Mouse (Mus musculus) hindbrain, embryonic 12.5 days (tissue): ENCODE measurements around the gene Gm49378. TPM values are rescaled to one million over a fixed set of nuclear protein-coding genes. Genes with fewer than 3 reads are reported as not detected.

Experiments used
- ATAC-seq: fragments of 200-750 bp; cut with Nextera tagmentation; 2 replicates; pipeline ENCODE4 v1.8.0; 2017; ENCODE audit warnings: moderate TSS enrichment; ENCODE audit not compliant: low FRiP score
- H3K27ac ChIP-seq: fragments of 300-500 bp; sonication (generic); 2 replicates; pipeline ENCODE4 v1.5.1; 2016; ENCODE audit warnings: mild to moderate bottlenecking
- H3K27me3 ChIP-seq: fragments of 300-500 bp; sonication (generic); 2 replicates; pipeline ENCODE4 v1.6.1; 2016; ENCODE audit warnings: mild to moderate bottlenecking
- H3K36me3 ChIP-seq: fragments of 300-500 bp; sonication (generic); 2 replicates; pipeline ENCODE4 v1.6.1; 2016; ENCODE audit warnings: mild to moderate bottlenecking
- H3K4me1 ChIP-seq: fragments of 300-500 bp; sonication (generic); 2 replicates; pipeline ENCODE4 v1.6.1; 2016
- H3K4me2 ChIP-seq: fragments of 300-500 bp; sonication (generic); replicated peaks from 2 replicates; pipeline ENCODE4 v1.6.1; 2016; ENCODE audit warnings: mild to moderate bottlenecking
- H3K4me3 ChIP-seq: fragments of 300-500 bp; sonication (generic); 2 replicates; pipeline ENCODE4 v1.5.1; 2016; ENCODE audit warnings: mild to moderate bottlenecking
- H3K9ac ChIP-seq: fragments of 300-500 bp; sonication (generic); 2 replicates; pipeline ENCODE4 v1.6.1; 2016; ENCODE audit warnings: mild to moderate bottlenecking, moderate library complexity
- H3K9me3 ChIP-seq: fragments of 300-500 bp; sonication (generic); replicated peaks from 2 replicates; pipeline ENCODE4 v1.6.1; 2016; ENCODE audit warnings: mild to moderate bottlenecking
- WGBS: fragments of 180-500 bp; shearing (Covaris S2); methylation state at CpG from one replicate; pipeline ENCODE4 v1.1.7; 2016; 5-methylcytosine and 5-hydroxymethylcytosine counted together
- polyA plus RNA-seq: library from polyadenylated mRNA; unstranded; fragments of >200 nt; fragmentation: Nextera tagmentation; extraction: Ambion mirVana; gene quantifications from 2 replicates; pipeline ENCODE4 v1.2.1, GENCODE M21; 2016

The Gm49378 gene
- polyA plus RNA-seq, 1 experiment from 2014 or later = 3.2 TPM

DNA sequence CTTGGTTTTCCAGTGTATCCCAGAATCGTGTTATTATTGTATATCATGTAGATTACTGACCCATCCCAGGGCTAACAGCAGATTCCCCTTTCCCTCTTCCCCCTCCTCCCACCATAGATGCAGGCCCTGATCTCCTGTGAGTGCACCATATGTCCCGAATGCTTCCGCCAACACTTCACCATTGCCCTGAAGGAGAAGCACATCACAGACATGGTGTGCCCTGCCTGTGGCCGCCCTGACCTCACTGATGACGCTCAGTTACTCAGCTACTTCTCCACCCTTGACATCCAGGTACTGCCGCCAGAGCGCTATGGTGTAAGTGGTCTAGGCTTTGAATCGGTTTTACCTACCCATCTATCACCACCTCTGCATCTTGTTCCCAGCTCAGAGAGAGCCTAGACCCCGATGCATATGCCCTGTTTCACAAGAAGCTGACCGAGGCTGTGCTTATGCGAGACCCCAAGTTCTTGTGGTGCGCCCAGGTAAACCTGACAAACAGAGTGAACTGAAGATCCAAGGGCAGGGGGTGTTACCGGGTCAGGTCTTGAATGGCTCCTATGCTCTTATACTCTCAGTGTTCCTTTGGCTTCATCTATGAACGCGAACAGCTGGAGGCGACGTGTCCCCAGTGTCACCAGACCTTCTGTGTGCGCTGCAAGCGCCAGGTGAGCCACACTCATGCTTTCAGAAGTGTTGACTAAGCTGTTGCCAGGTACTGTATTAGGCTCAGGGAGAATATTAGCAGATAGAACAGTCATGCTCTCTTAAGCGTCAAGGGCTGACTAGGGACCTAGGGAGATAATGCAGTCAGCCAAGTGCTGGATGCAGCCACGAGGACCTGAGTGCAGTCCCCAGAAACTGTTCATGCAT lies 38.9 kb downstream of the Gm49378 start:
- Histone ChIP-seq H3K36me3 (peaks cover 89% of the 10 kb centered on the region), H3K9ac (no peak overlapping the region), H3K27me3 (no peaks in the 10 kb centered on the region), H3K9me3 (no peaks in the 10 kb centered on the region), H3K4me1 (peaks cover 5% of the 10 kb centered on the region), H3K4me3 (no peak overlapping the region), H3K27ac (no peak overlapping the region), H3K4me2 (no peak overlapping the region)
- ATAC-seq = no peak
- 94% methylated on average over 21 of the region's 21 CpGs for WGBS

GRCm38 (mm10) chr14:55596036-55596690 lies 41.5 kb downstream of the Gm49378 start:
- no peak for ATAC-seq
- peaks cover 65% of the 10 kb centered on the region for H3K36me3 ChIP-seq

DNA sequence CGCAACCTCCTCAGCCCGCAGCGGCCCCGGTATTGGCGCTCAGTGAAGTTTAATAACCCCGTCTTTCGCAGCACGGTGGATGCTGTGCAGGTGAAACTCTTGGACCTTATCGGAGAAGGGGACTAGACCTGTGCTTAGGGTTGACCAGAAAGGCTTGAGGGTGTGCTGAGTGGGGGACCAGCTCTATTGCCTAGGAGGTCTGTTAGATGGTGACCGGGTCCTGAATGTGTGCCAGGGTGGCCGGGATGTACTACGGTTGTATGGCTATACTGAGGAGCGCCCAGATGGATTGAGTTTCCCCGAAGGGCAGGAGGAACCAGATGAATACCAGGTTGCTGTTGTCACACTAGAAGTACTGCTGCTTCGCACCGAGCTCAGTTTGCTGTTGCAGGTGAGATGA lies 45.5 kb downstream of the Gm49378 start:
- Histone ChIP-seq H3K9ac (peak overlapping the region; percentile 92), H3K4me3 (peak overlapping the region; percentile 91), H3K4me2 (peak overlapping the region; percentile 98), H3K4me1 (peaks cover 27% of the 10 kb centered on the region), H3K36me3 (peaks cover 40% of the 10 kb centered on the region), H3K27me3 (no peaks in the 10 kb centered on the region), H3K9me3 (no peaks in the 10 kb centered on the region), H3K27ac (peak overlapping the region; percentile 95; the same call in 1 of the 2 replicates)
- ATAC-seq = no peak
- WGBS = 5% methylated on average over 16 of the region's 16 CpGs

More at GRCm38 (mm10) chr14:55596036-55596690, 41.5 kb downstream of the Gm49378 start:
- Histone ChIP-seq H3K9ac (no peak overlapping the region), H3K27ac (no peak overlapping the region), H3K4me3 (no peak overlapping the region), H3K4me2 (no peak overlapping the region), H3K27me3 (no peaks in the 10 kb centered on the region), H3K9me3 (no peaks in the 10 kb centered on the region), H3K4me1 (peaks cover 19% of the 10 kb centered on the region)
- 77% methylated on average over 13 of the region's 13 CpGs for WGBS

- WGBS = under 1% methylated on average over 33 of the region's 33 CpGs
- peaks cover 36% of the 10 kb centered on the region for H3K36me3 ChIP-seq
Measured at GRCm38 (mm10) chr14:55591331-55591891, 46.3 kb downstream of the Gm49378 start, which contains the start of gene Rnf31. Gene Rnf31 (plus strand): TSS chr14:55591708.

DNA sequence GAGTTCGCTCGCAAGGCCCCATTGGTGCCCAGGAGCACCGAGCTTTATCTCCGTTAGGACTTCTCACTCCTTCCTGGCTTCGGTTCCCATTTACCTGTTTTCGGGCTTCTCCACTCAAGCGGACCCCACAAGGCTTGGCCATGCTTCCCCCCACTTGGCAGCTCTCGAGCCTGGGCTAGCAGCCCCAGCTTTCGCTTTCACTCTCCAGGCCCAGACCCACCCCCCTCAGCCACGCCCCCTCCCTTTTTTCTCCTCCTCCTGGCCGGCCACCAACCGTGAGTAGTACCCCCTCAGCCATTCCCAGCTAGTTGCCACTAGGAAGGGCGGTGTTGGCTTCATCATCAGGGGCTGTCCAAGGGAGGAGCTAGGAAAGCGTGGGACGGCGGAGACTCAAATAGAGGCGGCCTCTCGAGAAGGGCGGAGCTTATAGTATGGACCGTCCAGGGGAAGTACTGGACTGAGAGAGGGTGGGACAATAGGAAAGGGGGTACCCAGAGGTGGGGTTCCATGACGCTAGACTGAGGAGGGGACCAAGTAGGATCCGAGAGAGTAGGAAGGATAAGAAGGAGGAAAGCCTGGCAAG lies 46.9 kb downstream of the Gm49378 start, which contains the start of gene Psme2:
Gene Psme2 (minus strand): TSS at position 366 of the 583 bp plus-strand sequence.
- peak; percentile 97 for ATAC-seq
- Histone ChIP-seq H3K36me3 (peaks cover 31% of the 10 kb centered on the region), H3K9me3 (no peaks in the 10 kb centered on the region), H3K27ac (peak within 1 kb of the TSS; percentile 95), H3K4me3 (peak within 1 kb of the TSS; percentile 91), H3K27me3 (no peaks in the 10 kb centered on the region), H3K4me2 (peak within 1 kb of the TSS; percentile 98), H3K4me1 (peaks cover 27% of the 10 kb centered on the region), H3K9ac (peak within 1 kb of the TSS; percentile 92)
- under 1% methylated on average over 22 of the region's 22 CpGs for WGBS

More at GRCm38 (mm10) chr14:55591331-55591891, 46.3 kb downstream of the Gm49378 start, which contains the start of gene Rnf31:
- Histone ChIP-seq H3K27ac (peak within 1 kb of the TSS; percentile 95), H3K27me3 (no peaks in the 10 kb centered on the region), H3K4me3 (peak within 1 kb of the TSS; percentile 91), H3K4me1 (peaks cover 27% of the 10 kb centered on the region), H3K9me3 (no peaks in the 10 kb centered on the region), H3K9ac (peak within 1 kb of the TSS; percentile 92), H3K4me2 (peak within 1 kb of the TSS; percentile 98)
- peak; percentile 92 for ATAC-seq

DNA sequence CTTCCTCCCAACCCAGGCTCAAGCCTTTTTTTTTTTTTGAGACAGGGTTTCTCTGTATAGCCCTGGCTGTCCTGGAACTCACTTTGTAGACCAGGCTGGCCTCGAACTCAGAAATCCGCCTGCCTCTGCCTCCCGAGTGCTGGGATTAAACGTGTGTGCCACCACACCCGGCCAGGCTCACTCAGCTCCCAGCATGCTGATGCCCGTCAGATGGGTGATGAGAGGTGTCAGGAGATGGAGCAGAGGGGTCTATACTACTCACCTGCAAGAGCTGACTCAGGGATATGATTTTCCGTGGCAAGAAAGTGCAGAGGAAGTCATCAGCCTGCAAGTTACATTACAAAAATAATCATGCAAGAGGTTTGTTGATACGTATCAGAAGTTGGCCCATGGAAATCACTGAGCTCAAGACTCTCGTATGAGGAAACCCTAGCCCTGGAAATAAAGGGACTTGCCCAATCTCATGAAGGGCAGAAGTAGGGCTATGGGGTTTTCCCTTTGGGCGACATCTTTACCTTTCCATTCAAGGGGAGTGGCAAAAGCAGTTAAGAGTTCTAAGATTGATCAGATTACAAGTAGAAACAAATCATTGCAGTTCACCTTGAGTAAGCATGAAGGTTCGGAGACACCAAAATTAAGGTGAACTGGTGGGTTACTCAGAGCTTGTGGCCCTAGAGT lies 47.8 kb downstream of the Gm49378 start:
- Histone ChIP-seq H3K27ac (no peak overlapping the region), H3K4me2 (peak overlapping the region; percentile 98), H3K4me1 (peaks cover 29% of the 10 kb centered on the region), H3K36me3 (peaks cover 21% of the 10 kb centered on the region), H3K9ac (peak overlapping the region; percentile 92), H3K4me3 (peak overlapping the region; percentile 91), H3K9me3 (no peaks in the 10 kb centered on the region), H3K27me3 (no peaks in the 10 kb centered on the region)
- ATAC-seq = no peak
- 90% methylated on average over 11 of the region's 11 CpGs for WGBS

DNA sequence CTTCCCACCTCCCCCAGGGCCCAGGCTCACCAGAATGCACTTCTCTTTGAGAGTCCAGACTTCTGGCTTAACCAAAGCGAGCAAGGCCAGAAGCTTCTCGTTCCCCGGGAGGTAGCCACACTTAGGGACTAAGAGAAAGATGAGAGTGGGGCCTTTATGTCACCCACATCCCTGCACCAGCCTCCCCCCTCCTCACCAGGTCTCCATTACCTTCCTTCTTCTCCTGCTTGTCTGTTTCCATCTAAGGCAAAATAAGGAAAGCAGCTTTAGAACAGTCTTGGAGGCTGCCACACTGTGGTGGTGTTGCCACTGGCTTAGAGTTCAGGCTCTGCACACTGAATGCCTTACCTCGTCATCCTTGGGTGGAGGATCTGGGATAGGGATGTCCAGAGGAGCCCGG lies 48.4 kb downstream of the Gm49378 start:
- Histone ChIP-seq H3K4me1 (peaks cover 35% of the 10 kb centered on the region), H3K36me3 (peaks cover 15% of the 10 kb centered on the region), H3K4me3 (no peak overlapping the region), H3K27ac (no peak overlapping the region), H3K27me3 (peaks cover 3% of the 10 kb centered on the region), H3K9ac (no peak overlapping the region), H3K4me2 (no peak overlapping the region), H3K9me3 (no peaks in the 10 kb centered on the region)
- 91% methylated on average over 5 of the region's 5 CpGs for WGBS
- ATAC-seq = no peak

DNA sequence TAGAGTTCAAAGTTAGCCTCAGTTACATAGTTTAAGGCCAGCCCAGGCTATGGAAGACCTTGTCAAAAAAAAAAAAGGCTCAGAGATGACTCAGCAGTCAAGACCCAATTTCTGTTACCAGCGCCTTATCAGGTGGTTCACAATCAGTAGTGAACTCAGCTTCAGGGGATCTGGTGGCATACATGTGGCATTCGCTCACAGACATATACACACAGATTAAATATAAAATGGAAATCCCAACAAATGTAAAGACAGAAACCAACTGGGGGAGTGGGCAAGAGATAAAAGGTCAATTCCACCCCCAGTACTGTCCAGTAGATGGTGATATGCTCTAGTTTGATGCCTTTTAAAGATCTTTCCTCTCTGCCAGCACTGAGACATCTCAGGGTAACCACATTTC lies 51.5 kb downstream of the Gm49378 start:
- Histone ChIP-seq H3K4me2 (no peak overlapping the region), H3K9ac (no peak overlapping the region), H3K9me3 (no peaks in the 10 kb centered on the region), H3K36me3 (peaks cover 21% of the 10 kb centered on the region), H3K27ac (no peak overlapping the region), H3K4me3 (no peak overlapping the region), H3K4me1 (peaks cover 17% of the 10 kb centered on the region), H3K27me3 (peaks cover 3% of the 10 kb centered on the region)
- ATAC-seq = no peak
- 93% methylated on average over 2 of the region's 2 CpGs for WGBS

- H3K4me3 ChIP-seq = peak overlapping the region; percentile 43; the same call in 1 of the 2 replicates
- no peaks in the 10 kb centered on the region for H3K9me3 ChIP-seq
- H3K9ac ChIP-seq = no peak overlapping the region
- peak overlapping the region; percentile 75; the same call in 1 of the 2 replicates for H3K4me2 ChIP-seq
- WGBS = 58% methylated on average over 6 of the region's 6 CpGs
- peaks cover 17% of the 10 kb centered on the region for H3K4me1 ChIP-seq
- no peak for ATAC-seq
- H3K27me3 ChIP-seq = peaks cover 3% of the 10 kb centered on the region
- peaks cover 27% of the 10 kb centered on the region for H3K36me3 ChIP-seq
- H3K27ac ChIP-seq = no peak overlapping the region
Measured at GRCm38 (mm10) chr14:55585566-55585960, 52.1 kb downstream of the Gm49378 start.

GRCm38 (mm10) chr14:55584702-55585565 lies 52.8 kb downstream of the Gm49378 start, which contains the start of gene Emc9:
Gene Emc9 (minus strand): TSS chr14:55585302.
- Histone ChIP-seq H3K4me2 (peak within 1 kb of the TSS; percentile 75), H3K4me3 (peak within 1 kb of the TSS; percentile 43), H3K27ac (no peak within 1 kb of the TSS), H3K27me3 (peaks cover 3% of the 10 kb centered on the region), H3K9ac (peak within 1 kb of the TSS; percentile 63), H3K4me1 (peaks cover 11% of the 10 kb centered on the region), H3K9me3 (no peaks in the 10 kb centered on the region), H3K36me3 (peaks cover 33% of the 10 kb centered on the region)
- WGBS = 2% methylated on average over 43 of the region's 43 CpGs
- ATAC-seq = peak; percentile 79
